Mouse (Mus musculus): ENCODE measurements around the gene Coro1b. TPM values are rescaled to one million over a fixed set of nuclear protein-coding genes. Genes with fewer than 3 reads are reported as not detected.

Gene Coro1b
- total RNA-seq, 2 experiments from 2014 or later, result 11.9 to 13.4 TPM

DNA sequence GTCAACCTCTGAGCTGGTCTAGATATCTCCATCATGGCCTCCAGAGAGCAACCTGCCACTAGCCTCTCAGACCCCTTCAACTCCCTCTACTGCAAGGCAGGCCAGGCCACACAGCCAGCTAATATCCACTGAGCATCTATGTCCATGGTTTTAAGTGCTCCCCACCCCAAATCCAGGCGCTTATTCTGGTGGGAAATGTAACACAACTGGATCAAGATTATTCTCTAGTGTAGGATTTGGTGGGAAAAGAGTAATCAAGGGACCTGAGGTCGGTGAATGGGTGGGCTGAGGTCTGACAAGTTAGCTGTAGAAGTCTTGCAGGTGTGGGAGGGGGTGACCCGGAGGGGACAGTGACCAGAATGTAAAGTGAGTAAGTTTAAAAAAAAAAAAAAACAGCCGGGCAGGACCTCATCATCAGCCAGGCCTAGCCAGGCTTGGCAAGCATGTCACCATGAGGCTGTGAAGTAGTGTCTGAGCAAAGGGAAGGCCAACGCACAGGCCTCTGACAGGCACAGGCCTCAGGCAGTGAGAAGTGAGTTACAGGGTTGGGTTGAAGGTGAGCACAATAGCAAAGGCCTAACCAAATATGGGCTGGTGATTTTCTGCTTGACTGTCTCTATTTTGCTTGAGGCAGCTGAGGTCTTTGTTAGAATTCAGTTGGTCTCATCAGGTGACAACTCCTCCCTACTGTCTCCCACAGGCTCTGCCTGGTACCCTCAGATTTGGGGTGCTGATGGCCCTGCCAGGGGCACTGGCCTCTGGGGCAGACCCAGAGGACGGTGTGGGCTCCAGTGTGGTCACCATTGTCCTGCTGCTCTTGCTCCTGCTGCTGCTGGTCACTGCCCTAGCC is 7.0 kb downstream of the Coro1b start:
- DNase-seq (ENCODE audit: low spot score), result no peak

DNA sequence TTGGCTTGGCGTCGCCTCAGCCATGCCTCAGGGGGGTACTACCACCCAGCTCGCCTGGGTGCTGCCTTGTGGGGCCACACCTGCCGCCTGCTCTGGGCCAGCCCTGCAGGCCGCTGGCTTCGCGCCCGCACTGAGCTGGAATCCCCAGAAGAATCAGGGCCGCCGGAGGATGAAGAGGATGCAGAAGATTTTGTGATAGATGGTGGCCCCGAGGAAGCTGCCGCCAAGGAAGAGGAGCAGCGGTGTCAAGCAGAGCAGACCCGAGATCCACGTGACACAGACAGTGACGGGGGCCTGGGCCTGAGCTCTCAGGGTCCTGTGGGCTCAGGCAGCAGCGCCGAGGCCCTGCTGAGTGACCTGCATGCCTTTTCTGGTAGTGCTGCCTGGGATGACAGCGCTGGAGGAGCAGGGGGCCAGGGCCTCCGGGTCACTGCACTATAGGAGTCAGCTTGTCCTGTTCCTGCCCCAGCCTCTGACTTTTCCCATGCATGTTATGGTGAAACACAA is 7.7 kb downstream of the Coro1b start:
- DNase-seq (ENCODE audit: low spot score), result no peak

- DNase-seq (ENCODE audit: low spot score), result no peak
These were observed 8.4 kb downstream of the Coro1b start for GRCm38 (mm10) chr19:4156771-4157170.

- no peak for DNase-seq (ENCODE audit: low spot score)
These were observed 10.6 kb downstream of the Coro1b start for GRCm38 (mm10) chr19:4159049-4159448.

DNA sequence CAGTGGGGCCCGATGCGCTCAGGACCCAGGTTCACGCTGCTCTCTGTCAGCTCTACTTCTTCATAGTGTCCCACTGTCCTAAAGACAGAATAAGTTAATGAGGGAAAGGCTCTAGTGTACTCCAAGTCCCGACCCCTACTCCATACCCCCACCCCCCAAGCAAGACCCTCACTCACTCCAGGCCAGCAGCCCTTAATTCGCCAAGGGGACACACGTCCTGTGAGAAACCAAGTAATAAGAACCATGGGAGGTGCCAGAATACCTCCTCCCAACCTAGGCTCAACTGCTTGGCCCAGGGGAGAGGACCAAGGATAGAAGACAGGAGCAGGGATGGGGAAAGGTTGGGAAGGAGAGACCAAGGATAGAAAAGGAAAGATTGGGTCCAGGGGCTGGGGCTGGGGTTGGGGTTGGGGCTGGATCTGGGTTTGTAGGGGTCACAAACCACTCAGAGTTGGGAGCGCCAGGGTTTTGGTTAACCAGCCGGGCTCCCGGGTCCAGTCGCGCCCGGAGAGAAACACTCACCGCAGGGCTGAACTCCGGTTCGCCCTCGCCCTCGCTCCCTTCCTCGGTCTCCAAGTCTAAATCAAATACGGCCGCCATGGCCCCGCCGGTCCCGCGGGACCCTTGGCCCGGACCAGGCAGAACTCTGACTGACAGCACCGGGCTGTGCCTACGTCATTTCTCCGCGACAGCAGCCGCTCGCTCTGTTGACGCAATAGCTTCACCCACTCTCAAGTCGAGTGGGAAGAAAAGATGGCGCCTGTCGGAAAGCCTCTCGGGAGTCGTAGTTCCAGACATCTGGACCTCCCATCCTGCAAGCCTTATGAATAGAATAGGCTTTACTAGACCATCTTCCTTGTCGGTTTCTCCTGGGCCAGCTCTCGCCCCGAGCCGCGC is 14.5 kb downstream of the Coro1b start, which contains the start of gene Rps6kb2:
Rps6kb2 (minus strand) TSS at position 709 of the 897 bp plus-strand sequence.
- peak; percentile 98 for DNase-seq (ENCODE audit: low spot score)

DNA sequence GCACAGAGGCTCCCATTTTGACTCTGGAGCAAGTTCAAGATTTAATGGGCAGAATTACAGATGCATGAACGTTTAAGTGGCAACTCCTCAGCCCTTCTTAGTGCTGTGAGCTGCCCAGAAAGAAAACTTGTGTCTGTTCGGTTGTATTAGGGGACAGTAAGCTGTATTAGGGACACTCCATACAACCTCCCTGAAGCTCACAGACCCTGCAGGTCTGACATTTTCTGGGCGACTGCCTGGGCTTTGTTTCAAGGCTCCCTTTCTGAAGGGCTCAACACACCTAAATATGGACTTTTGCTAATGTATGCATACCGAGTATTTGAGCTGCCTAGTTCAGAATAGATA is 15.1 kb downstream of the Coro1b start:
- DNase-seq (ENCODE audit: low spot score), result no peak

GRCm38 (mm10) chr19:4164100-4164499 is 15.7 kb downstream of the Coro1b start:
- no peak for DNase-seq (ENCODE audit: low spot score)

GRCm38 (mm10) chr19:4164721-4165120 is 16.3 kb downstream of the Coro1b start:
- no peak for DNase-seq (ENCODE audit: low spot score)

DNA sequence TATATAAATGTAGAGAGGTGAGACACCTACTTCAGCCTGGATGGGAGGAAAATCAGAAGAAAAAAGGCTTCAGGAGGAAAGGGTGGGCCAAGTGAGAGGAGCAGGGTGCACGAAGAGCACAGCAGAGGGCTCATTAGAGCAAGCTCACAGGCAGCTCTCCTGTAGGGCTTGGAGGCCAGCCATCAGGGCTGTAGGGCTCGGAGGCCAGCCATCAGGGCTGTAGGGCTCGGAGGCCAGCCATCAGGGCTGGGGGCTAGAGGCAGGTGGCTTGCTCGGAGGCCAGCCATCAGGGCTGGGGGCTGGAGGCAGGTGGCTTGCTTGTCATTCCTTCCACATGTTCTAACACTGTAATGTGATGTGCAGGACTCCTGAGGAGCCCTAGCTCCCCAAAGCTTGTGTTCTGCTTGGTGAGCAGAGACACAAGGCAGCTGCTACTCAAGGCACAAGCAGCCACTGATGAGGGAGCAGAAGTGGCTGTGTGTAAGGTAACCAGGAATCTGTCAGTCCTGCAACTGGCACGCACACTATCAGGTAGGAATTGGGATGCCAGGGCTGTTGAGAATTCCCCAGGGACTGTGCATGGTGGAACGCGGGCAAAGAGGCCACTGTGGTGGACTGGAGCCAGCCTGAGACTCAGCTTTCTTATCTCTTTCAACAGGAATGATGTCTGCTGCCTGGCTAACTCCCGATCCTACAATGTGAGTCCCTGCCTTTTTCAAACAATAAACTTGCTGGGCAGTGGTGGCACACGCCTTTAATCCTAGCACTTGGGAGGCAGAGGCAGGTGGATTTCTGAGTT is 18.5 kb downstream of the Coro1b start:
- no peak for DNase-seq (ENCODE audit: low spot score)

DNA sequence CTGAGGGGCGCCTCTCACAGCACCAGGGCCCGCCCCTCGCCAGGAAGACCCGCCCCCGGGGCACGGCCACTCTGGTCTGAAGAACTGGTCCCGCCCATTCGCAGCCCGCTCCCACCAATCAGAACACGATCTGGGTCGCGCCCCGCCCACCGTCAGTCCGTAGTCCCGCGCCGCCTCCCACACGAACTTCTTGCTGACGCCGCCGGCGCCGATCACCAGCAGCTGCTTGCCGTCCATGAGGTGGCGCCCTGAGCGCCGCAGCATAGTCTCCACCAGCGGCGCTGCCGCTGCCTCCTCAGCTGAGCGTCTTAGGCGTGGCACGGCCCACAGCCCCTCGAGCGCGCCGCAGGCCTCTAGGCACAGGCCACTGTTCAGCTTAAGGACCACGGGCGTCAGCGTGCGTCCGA is 21.0 kb downstream of the Coro1b start:
- DNase-seq (ENCODE audit: low spot score), result peak; percentile 100

DNA sequence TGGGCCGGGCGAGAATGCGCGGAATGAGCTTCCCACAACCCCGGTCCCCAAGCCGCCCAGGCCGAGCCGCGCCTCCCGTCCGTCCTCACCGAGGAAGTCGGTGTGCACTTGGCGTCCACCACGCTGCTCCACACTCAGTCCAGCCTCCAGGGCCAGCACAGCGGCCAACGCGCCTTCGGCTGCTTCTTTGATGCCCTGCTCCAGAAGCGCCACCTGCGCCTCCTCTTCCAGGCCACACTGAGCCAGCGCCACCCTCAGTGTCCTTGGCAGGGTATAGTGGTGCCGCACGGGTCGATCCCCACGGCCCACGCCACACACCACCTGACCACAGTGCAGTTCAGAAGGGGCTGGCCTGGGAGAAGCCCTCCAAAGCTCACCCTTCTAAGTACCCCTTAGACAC is 21.4 kb downstream of the Coro1b start:
- no peak for DNase-seq (ENCODE audit: low spot score)

GRCm38 (mm10) chr19:4170723-4171392 is 22.4 kb downstream of the Coro1b start:
- no peak for DNase-seq (ENCODE audit: low spot score)

- DNase-seq (ENCODE audit: low spot score), result peak; percentile 43
These were observed 23.2 kb downstream of the Coro1b start for GRCm38 (mm10) chr19:4171393-4172290.

- DNase-seq (ENCODE audit: low spot score), result no peak
These were observed 24.5 kb downstream of the Coro1b start for GRCm38 (mm10) chr19:4172925-4173324.

GRCm38 (mm10) chr19:4175368-4175947 is 27.0 kb downstream of the Coro1b start, which contains the start of gene Carns1:
TSS of gene Carns1 (minus strand) at chr19:4175479.
- peak; percentile 57 for DNase-seq (ENCODE audit: low spot score)

- no peak for DNase-seq (ENCODE audit: low spot score)
These were observed 32.0 kb downstream of the Coro1b start for GRCm38 (mm10) chr19:4180411-4180810.

GRCm38 (mm10) chr19:4181892-4182291 is 33.5 kb downstream of the Coro1b start:
- peak; percentile 41 for DNase-seq (ENCODE audit: low spot score)

DNA sequence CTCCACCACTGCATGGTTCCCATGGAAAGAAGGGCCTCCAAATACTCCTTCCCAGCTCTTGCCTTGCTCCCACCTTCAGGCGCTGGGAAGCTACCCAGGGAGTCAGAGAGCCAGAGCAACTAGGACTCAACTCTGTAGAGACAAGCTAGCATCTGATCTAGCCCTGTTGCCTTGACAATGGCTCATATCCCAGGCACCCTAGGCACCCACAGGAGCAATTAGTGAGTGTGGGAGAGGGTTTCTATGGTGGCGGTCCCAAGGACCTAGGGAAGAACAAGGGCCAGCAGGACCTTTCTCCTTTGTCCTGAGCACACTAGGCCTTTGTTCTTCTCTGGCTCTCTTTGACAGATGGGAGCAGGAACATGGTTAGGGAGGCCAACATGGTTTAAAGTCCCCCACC is 35.3 kb downstream of the Coro1b start:
- DNase-seq (ENCODE audit: low spot score), result no peak

Measured in gastrocnemius, adult 18-20 months (tissue).